Mouse (Mus musculus): Measurements from ENCODE around the gene Dlg5. TPM values are rescaled to one million over a fixed set of nuclear protein-coding genes. Genes with fewer than 3 reads are reported as not detected.

Gene Dlg5
- total RNA-seq, 2 experiments from 2014 or later = 35.7 to 51.6 TPM

DNA sequence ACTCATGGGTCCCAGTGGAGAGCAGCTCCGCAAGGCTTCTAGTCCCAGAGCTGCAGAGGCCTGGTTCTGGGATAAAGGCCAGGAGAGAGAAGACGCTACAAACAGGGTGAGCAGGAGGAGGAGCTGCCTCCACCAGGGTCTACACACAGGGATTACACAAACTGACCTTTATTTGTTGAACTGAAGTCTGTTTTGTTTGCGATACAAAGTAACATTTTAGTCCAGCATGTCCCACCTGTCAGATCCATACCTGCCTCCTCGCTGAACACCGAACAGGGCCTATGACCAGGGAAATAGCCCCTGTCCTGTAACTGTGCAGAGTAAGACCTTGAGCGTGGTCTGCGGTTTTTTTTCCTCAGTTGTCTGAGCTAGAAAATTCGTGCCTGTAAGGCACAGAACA lies 111.9 kb downstream of the Dlg5 start:
- no peak for DNase-seq (ENCODE audit: low spot score in 2 of 2)

GRCm38 (mm10) chr14:24132092-24132491 lies 113.6 kb downstream of the Dlg5 start:
- DNase-seq (ENCODE audit: low spot score in 2 of 2) = peak; percentile 33 to 38

DNA sequence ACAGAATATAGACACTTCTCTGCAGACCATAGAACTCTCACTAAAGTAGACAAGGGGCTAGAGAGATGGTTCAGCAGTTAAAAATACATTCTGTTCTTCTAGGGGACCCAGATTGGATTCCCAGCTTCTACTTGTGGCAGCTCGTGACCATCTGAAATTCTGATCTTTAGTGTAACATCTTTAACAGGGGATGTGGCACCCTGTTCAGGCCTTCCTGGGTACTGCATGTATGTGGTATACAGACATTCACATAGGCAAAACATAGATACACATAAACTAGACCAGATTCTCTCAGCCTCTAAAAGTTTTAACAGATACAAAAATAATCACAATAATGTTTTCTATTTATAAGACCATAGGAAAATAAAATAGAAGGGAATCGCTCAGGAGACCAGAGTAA lies 120.7 kb downstream of the Dlg5 start:
- no peak for DNase-seq (ENCODE audit: low spot score in 2 of 2)

GRCm38 (mm10) chr14:24124171-24124570 lies 121.5 kb downstream of the Dlg5 start:
- no peak for DNase-seq (ENCODE audit: low spot score in 2 of 2)

- no peak for DNase-seq (ENCODE audit: low spot score in 2 of 2)
Measured at GRCm38 (mm10) chr14:24106734-24107133, 139.0 kb downstream of the Dlg5 start.

GRCm38 (mm10) chr14:24098828-24099227 lies 146.9 kb downstream of the Dlg5 start:
- no peak for DNase-seq (ENCODE audit: low spot score in 2 of 2)

GRCm38 (mm10) chr14:24094656-24095055 lies 151.1 kb downstream of the Dlg5 start:
- no peak for DNase-seq (ENCODE audit: low spot score in 2 of 2)

DNA sequence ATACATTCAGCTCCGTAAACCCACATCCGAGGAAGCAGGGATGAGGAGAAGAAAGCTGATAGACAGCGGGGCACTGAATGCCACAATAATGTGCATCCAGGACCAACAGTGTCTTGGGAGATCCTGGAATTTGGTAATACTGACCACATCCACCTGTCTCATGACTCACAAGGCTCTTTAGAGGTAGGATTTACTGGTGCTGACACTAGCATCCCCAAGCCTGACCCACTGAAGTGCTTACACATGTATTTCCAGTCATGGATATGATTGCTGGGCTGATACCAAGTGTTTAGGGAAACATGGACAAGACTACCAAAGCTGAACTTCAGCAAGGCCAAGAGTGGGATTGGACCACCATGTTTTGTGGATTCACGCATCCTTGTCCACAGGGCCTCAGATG lies 152.5 kb downstream of the Dlg5 start:
- no peak for DNase-seq (ENCODE audit: low spot score in 2 of 2)

GRCm38 (mm10) chr14:24092391-24092790 lies 153.3 kb downstream of the Dlg5 start:
- DNase-seq (ENCODE audit: low spot score in 2 of 2) = no peak

- DNase-seq (ENCODE audit: low spot score in 2 of 2) = no peak
Measured at GRCm38 (mm10) chr14:24090790-24091189, 154.9 kb downstream of the Dlg5 start.

DNA sequence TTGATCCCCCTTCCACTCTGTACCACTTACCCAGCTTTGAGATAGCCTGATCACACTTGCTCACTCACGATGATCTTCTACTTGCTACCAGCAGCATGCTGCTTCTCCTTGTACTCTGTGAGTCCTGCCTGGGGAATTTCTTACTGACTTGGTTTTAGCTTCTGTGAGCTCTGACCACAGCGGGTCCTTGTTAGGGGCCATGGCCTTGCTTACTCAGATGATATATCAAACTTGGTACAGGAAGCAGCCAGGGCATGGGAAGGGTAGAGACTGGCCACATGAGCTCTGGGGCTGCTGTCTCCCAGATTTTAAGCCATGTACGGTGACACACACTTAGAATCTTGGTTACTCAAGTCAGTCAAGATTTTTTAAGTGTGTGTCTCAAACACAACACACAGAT lies 156.5 kb downstream of the Dlg5 start:
- no peak for DNase-seq (ENCODE audit: low spot score in 2 of 2)

GRCm38 (mm10) chr14:24087430-24087829 lies 158.3 kb downstream of the Dlg5 start:
- DNase-seq (ENCODE audit: low spot score in 2 of 2) = no peak

DNA sequence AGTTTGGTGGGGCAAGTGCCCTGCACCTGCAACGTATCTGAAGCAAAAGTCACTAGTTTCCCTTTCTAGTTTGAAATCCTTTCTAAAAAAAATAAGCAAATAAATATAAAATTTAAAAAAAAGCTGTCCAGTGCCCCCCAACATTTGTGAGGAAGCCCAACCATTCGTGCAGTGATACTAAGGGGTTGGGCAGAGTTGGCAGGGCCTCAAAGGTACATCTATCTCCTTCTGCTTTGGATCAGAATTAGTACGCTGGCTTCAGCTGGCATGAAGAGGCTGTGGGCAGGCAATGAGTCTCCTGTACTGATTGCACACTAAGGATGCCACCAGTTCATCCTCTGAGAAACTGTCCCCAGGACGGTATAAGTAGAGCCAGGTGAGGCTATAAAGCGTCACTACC lies 159.2 kb downstream of the Dlg5 start:
- DNase-seq (ENCODE audit: low spot score in 2 of 2) = no peak

Small RNAs within 50 kb of the gene (microRNA-seq; reads per million reads assigned to microRNA genes)
- gene Mir7210 (ENCODE audit: borderline number of aligned reads in 2 of 2) = 0 reads per million in 2 experiments

Other genes starting within 250 kb of the Dlg5 start
- 10 to 100 TPM; 53.0 to 70.6 TPM for gene Kcnma1, start 231.4 kb downstream of the Dlg5 start, total RNA-seq (2021)
- not detected for gene E330034G19Rik, start 47.3 kb upstream of the Dlg5 start, total RNA-seq (2021)
- 10 to 100 TPM; 15.6 to 19.4 TPM for gene Polr3a, start 241.1 kb upstream of the Dlg5 start, total RNA-seq (2021)
- 1,000 to 10,000 TPM; 1,551 to 1,745 TPM for gene Rps24, start 241.2 kb upstream of the Dlg5 start, total RNA-seq (2021)

All from adrenal gland, adult 18-20 months (tissue).